Mouse (Mus musculus): ENCODE measurements around the gene Cdk19.

DNA sequence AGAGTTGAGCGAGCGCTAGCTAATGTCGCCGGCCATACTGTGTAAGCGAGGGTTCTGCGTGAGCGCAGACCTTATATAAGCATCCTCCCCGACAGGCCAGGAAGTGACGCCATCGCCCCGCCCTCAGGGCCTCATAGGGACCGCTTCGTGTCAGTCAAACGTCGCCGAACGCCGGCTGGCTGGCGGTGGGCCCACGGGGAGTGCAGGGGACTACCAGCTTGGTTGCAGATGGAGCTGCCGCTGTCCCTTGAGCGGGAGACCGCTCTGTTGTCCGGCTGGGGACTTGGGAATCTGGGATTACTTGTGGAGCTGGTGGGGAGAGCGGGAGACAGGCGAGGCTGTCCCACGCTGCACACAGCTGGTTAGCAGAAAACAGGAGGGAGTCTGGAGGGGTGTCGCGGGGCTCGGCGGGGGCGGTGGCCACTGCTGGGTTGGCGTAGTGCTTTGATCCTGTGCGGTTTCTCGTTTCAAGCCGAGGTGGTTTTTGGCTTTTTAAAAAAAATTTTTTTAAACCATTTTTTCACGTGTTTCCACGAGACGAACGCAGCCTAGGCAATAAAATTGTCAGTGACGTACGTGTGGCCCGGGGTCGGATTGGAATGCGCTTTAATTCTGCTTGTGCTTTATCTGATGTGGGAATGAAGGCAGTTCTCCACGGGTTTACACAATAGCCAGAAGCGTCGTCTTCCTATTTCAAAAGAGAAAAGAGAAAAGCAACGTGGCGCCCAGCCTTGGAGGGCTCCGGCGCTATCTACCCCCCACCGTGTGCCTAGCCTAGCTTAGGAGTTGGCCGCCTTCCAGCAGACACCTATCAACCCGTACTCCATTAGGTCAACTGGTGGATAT lies 37.0 kb upstream of the Cdk19 start, which contains the start of gene Amd1:
- TF ChIP-seq GATA1 (IDR thresholded peaks at IDR 0.05; ENCODE audit: low read length): peak; percentile 86
- TF ChIP-seq TAL1 (IDR thresholded peaks at IDR 0.05; ENCODE audit: low read length): no peak

Measured in erythroblast, embryonic 14.5 days (primary cell).